Mouse (Mus musculus) effector memory CD4-positive, alpha-beta T cell, adult 5 months (primary cell): Measurements from ENCODE around the gene Brcc3. TPM values are rescaled to one million over a fixed set of nuclear protein-coding genes. Genes with fewer than 3 reads are reported as not detected.

Experiments used
- polyA plus RNA-seq: library from polyadenylated mRNA; unstranded; fragments of 100-300 nt; shearing (Covaris generic); gene quantifications from one replicate; pipeline ENCODE4 v1.2.1, GENCODE M21; 2017

Gene Brcc3
- 49.0 TPM for polyA plus RNA-seq

DNA sequence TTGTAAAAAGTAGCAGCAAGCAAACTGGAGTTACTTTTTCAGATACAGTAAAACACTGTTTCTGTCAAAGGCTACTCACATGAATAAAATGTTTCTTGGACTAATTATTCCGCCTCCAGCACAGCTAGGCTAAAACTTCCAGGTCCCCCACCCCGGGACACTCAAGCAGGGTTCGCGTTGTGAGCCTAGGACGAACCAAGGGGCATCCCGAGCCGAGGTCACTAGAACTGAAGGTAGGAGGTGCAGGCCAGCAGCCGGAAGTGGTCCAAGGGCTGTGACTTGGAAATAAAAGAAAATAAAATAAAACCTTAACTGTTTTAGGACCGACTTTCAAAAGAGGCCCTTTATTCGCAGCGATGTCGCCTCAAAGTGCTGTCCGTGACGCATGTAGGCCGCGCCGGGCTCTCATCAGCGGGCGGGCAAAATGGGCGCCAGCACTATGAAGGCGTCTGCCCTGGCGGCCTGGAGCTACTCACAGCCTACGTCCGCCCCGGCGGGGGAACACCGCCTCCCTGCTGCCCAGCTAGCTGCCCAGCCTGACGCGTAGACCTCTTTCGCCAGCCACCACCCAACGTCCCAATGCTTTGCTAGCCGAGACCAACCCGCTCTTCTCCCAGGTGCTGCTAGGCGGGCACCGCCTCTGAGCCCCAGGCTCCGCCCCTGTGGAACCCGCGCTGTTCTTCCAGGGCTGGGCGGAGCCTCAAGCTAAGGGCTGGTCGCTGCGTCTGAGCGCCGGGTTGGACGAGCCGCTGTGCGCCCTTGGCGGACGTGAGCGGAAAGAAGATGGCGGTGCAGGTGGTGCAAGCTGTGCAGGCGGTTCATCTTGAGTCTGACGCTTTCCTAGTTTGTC is at the start of gene Brcc3, which contains the start of the genes Cmc4 and Mtcp1:
TSS of gene Brcc3 (plus strand) at position 693 of the 850 bp plus-strand sequence.
TSS of gene Cmc4 (minus strand) at position 649 of the 850 bp plus-strand sequence.
TSS of gene Mtcp1 (minus strand) at position 653 of the 850 bp plus-strand sequence.

DNA sequence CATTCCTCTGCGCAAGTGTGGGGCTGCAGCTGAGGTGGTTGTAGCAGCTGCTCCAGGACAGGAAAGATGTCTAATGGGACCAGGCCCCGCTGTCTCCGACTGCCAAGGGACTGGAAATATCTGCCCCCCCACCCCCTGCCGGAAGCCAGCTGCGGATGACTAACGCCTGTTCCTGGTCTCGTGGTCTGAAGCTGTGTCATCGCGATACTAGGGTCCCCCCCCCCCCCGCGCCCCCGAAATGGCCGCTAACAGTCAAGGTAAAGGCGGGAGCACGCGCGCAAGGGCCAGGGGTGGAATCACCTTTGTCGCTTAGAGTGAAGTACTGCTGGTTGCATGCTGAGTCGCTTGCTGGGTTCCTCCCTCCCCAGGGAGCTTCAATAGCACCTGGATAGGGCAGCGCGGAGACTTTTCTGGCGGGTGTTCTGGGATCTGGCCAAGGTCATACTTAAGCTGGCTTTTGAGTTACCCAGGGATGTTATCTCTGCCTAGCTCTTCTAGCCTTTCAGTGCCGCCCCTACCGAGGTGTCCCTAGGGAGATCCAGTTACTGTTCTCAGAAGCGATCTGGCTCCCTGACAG is 34.1 kb upstream of the Brcc3 start, which contains the start of the genes Fundc2 and F8:
TSS of gene Fundc2 (plus strand) at position 205 of the 577 bp plus-strand sequence.
TSS of gene F8 (minus strand) at position 421 of the 577 bp plus-strand sequence.

Other genes starting within 250 kb of the Brcc3 start
- 49.7 TPM for gene Fundc2, start 34.2 kb upstream of the Brcc3 start, polyA plus RNA-seq
- gene F8, start 34.0 kb upstream of the Brcc3 start, polyA plus RNA-seq: 0.10 TPM
- 9.4 TPM for gene Cmc4, start within 50 bp of the Brcc3 start, polyA plus RNA-seq
- 9.9 TPM for gene Mtcp1, start within 50 bp of the Brcc3 start, polyA plus RNA-seq
- 163 TPM for gene Vbp1, start 97.7 kb downstream of the Brcc3 start, polyA plus RNA-seq
- gene Rab39b, start 161.6 kb downstream of the Brcc3 start, polyA plus RNA-seq: 3.2 TPM